Mouse (Mus musculus) heart, adult 2 months (tissue): ENCODE data around the gene Olfr1255.

Experiments used
- CTCF ChIP-seq: fragments of 200-600 bp; IDR thresholded peaks from 2 replicates; pipeline ENCODE4 v1.8.1; 2022; ENCODE audit warnings: antibody characterized with exemption, mild to moderate bottlenecking, moderate library complexity
- EP300 ChIP-seq: fragments of 200-500 bp; IDR thresholded peaks from 2 replicates; pipeline ENCODE4 v1.6.1; 2011; ENCODE audit warnings: low read depth, low read length, control low read depth; ENCODE audit not compliant: insufficient read depth
- POLR2A ChIP-seq: fragments of 200-500 bp; IDR thresholded peaks from 2 replicates; pipeline ENCODE4 v1.6.1; 2011; ENCODE audit warnings: mild to moderate bottlenecking, low read depth, low read length, control low read depth; ENCODE audit not compliant: insufficient read depth

DNA sequence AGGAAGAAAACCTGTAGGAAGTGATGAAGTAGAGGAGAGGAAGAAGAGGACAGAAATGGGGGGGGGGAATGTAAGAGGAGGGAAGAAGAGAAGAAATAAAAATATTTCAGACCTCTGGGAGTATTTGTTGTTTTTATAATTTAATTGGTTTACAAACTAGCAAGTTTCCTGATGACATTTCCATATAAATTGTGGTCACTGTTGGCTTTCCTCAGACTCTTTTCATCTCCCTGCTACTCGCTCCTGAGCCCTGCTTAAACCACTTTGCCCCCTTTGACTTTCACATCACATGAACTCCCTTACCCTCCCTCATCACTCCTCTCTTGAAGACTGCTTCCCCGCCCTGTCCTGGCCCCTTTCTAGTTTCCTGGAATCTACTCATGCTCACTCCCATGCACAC, 29.6 kb downstream of the Olfr1255 start, which contains the start of gene Olfr1256:
- no peak for TF ChIP-seq CTCF
- no peak for TF ChIP-seq POLR2A
- no peak for TF ChIP-seq EP300
